Mouse (Mus musculus): ENCODE results near the gene Casp9.

The Casp9 gene

DNA sequence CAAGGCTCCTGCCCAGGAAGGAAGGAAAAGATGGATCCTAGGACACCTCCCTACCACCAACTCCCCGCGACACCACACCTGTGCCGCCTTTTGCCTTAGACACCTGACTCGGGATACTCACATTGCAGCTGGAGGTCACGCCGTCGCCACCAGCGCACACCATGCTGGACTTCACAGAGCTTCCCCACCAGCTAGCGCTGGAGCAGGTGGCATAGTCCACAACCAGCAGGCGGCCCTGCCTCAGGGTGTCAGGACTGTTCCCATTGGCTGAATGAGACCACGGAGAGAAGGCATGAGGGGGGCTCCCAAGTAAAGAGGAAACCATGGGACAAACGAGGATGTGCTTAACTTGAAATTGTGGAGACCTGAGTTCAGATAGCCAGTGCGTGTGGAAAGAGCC, 25.4 kb downstream of the Casp9 start:
- no peak for DNase-seq

DNA sequence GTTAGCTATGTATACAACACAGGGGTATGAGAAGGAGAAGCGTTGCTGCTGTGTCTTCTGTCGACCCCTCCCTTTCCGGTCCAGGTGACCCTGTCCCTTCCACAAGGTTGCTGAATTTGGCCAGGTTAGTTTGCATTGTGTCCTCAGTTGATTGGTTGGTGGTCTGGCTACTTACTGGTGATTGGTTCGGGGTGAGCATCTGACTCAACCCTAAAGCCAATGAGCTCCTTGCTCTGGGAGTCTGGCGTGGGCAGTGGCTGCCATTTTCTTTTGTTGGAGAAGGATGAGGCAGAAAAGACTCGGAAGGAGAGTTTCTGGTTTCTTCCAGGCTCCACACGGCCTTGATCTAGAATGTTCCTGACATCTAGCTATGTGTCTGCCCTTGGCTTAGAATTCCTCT, 25.9 kb downstream of the Casp9 start:
- no peak for DNase-seq

DNA sequence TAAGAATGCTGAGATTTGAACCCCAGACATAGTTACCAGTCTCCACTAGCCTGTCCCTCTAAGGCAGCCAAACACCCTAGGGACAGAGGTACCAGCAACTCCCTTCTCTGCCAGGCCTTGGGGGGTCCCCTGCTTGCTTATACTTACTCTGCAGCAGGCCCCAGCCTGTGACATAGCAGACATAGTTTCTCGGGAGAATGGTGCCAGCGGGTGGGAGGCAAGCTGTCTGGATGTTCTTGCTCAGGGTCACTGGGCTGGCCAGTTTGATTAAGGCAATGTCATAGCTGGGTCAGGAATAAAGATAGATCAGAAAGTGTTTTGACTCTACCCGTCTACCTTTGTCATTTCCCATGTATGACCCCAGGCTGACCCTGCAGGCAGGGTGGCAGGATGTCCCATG, 27.8 kb downstream of the Casp9 start:
- DNase-seq = no peak

DNA sequence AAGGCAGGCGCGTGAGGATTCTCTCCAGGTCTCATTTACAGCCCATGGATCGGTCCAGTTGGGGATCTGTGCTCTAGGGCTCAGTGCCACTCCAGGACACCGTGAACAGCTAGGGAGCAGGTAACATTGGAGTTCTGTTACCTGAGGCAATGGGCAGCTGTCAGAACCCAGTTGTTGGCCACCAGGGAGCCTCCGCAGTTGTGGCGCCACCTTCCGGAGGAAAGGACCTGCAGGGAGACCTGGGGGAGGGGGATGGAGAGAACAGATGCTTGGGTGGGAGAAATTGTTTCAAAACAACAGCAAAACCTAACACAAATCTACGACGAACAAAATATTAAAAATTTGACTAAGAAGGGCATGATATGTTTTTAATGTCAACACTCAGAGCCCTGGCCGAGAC, 28.7 kb downstream of the Casp9 start:
- peak; percentile 28 to 43 for DNase-seq

- peak; percentile 19 to 33 for DNase-seq
These were observed 29.6 kb downstream of the Casp9 start for GRCm38 (mm10) chr4:141822979-141823378.

GRCm38 (mm10) chr4:141826060-141826459, 32.6 kb downstream of the Casp9 start, which contains the start of gene Cela2a:
Gene Cela2a, minus strand, starts transcription at chr4:141826160.
- DNase-seq = no peak

- no peak for DNase-seq
These were observed 34.0 kb downstream of the Casp9 start for GRCm38 (mm10) chr4:141827401-141827800.

DNA sequence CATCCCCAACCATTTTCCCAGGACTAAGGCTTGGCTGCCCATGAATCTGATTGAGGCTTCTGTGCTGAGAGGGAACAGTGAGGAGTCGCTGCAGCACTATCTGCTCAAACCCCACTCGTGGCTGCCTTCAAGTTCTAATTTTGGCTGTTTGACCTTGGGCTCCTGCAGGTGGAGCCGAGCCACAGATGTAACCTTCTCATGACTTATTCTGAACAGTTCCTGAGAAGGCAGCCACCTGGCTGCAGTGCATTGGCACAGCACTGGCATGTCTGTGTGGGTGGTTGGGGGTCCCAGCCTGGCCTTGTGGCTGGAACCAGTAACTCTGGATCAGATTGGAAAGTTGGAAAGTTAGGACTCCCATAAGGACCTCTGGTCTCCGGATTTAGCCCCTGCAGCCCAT, 34.8 kb downstream of the Casp9 start:
- no peak for DNase-seq

GRCm38 (mm10) chr4:141830381-141830780, 37.0 kb downstream of the Casp9 start:
- DNase-seq = no peak

DNA sequence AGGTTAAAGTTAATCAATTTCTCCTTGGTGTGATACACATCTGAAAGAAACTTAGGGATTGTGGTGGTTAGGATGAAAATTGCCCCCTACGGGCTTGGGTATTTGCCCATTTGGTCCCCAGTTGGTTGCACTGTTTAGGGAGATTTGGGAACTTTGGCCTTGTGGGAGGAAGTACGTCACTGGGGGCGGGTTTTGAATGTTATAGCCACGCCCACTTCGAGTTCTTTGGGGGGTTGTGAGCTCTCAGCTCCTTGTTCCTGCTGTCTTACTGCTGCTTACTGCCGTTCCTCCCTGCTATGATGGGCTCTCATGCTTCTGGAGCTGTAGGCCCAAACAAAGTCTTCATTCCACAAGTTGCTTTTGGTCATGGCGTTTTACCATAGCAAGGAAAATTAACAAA, 37.9 kb downstream of the Casp9 start:
- no peak for DNase-seq

DNA sequence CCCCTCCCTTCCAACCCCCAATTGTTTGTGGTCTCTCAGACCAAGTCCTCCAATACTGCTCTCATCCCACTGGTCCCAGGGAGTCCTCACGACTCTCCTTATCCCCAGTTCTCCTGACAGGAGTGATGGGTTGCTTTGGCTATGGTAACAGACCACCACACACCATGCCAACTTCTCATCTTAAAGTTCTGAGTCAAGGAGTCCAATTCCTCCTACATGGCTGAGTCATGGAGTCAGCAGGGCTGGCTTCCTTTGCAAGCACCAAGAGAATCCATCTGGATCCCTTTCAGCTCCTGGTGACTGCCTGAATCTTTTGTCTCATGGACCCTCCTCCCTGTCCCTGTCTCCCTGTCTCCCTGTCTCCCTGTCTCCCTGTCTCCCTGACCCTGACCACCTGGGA, 40.5 kb downstream of the Casp9 start:
- no peak for DNase-seq

GRCm38 (mm10) chr4:141834536-141835095, 41.2 kb downstream of the Casp9 start:
- no peak for DNase-seq

- DNase-seq = no peak
These were observed 52.6 kb downstream of the Casp9 start, which contains the start of gene Ctrc for GRCm38 (mm10) chr4:141845999-141846398. Gene Ctrc, minus strand, starts transcription at chr4:141846359.

GRCm38 (mm10) chr4:141853437-141853836, 60.0 kb downstream of the Casp9 start:
- peak; percentile 65 to 66 for DNase-seq

- peak; percentile 82 to 84 for DNase-seq
These were observed 64.1 kb downstream of the Casp9 start for GRCm38 (mm10) chr4:141857422-141857930.

GRCm38 (mm10) chr4:141858501-141858900, 65.1 kb downstream of the Casp9 start:
- DNase-seq = peak; percentile 21 to 32

- no peak for DNase-seq
These were observed 65.9 kb downstream of the Casp9 start for GRCm38 (mm10) chr4:141859351-141859750.

DNA sequence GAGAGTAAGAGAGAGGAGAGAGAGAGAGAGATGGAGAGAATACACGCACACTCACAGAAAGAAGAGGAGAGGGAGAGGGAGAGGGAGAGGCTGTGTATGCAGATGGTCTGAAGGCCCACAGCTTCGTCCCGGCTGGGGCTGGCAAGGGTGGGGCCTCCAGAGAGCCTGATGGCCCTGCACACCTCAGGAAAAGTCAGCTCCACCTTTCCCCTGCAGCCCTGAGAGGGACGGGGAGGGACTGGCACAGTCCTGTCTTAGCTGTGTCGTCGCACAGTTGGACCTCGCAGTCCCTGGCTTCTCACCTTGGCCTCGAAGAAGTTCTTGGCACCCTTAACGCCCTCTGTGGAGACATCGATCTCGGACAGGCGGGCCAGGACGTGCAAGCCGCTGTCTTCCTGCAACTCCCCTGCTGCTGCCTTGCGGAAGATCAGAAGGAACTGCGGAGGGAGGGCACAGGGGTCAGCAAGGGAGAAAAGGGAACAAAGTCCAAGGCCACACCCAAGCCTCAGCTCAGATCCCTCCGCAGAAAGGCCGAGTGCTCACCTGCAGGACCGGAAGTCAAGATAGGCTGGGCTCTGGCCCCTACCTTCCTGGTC, 66.9 kb downstream of the Casp9 start:
- no peak for DNase-seq

- DNase-seq = no peak
These were observed 68.3 kb downstream of the Casp9 start for GRCm38 (mm10) chr4:141861591-141862295.

DNA sequence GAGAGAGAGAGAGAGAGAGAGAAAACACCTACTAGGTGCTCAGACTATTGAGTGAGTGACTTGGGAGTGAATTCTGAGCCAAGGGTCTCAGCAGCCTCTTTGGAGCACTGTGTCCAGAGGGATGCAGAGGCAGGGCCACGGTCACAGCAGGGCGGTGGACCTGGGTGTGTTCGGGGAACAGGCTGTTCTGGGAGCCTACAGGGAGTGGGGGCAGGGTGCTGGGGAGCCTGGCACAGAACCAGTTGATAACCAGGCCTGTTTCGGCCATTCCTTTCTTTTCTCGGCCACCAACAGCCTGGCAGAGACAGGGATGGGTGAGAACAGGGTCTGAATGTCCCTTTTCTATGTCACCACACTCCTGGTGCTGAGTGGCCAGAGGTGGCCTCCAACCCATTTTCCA, 69.5 kb downstream of the Casp9 start:
- DNase-seq = no peak

GRCm38 (mm10) chr4:141863726-141864280, 70.4 kb downstream of the Casp9 start:
- DNase-seq = no peak

DNA sequence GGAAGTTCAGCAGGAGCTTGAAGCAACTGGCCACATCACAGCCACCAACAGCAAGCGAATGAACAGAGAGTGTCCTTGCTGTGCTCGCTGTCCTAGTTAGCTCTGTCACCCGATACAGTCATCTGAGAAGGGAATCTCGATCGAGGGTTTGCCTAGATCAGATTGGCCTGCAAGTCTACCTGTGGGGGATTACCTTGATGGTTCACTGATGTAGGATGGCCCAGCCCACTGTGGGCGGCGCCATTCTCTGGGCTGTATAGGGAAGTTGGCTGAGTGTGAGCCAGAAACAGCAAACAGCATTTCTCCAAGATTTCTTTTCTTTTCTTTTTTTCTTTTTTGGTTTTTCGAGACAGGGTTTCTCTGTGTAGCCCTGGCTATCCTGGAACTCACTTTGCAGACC, 71.1 kb downstream of the Casp9 start:
- no peak for DNase-seq

DNA sequence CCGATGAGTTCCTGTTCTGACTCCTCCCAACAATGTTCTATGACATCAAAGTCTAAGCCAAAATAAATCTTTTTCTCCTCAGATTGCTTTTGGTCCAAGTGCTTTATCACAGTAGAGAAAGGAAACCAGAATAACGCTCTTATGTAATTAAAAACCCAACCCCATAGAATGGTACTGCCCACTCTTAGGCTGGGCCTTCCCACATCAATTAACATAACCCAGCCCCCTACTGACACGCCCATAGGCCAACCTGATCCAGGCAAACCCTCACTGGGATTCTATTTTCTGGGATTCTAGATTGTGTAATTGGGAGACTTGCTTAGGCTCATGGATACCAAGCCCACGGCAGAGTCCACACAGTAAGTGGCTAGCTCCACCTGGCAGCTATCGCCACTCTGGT, 71.6 kb downstream of the Casp9 start:
- no peak for DNase-seq

All from B cell, adult 2 months (primary cell).